Mouse (Mus musculus): ENCODE results near the gene Clstn1. TPM values are rescaled to one million over a fixed set of nuclear protein-coding genes. Genes with fewer than 3 reads are reported as not detected.

Gene Clstn1
- polyA plus RNA-seq, 2 experiments, result 51.2 to 58.2 TPM

DNA sequence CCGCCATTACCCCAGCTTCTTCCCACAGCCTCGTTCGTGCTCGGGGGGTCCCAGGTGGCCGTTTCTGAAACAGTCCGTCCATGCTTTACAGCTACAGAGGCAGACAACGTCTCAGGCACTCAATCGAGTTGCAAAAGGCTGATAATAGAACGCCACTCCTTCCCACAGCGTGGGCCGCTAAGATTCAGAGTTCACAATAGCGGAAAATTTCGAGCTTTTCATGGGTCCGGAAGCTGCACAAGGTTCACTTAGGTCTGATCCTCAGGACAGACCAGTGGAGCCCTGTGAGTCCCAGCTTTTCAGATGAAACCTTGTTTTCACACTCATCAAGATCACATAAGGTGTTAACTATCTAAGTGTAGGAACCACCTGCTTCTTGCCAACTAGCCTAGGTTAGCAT is 102.6 kb downstream of the Clstn1 start:
- no peak for ATAC-seq (ENCODE audit: low FRiP score, low read depth)
- H3K36me3 ChIP-seq (ENCODE audit: control insufficient read depth, insufficient read depth, low read length), result no peaks in the 10 kb centered on the region
- no peak overlapping the region for H3K4me3 ChIP-seq (replicated peaks; ENCODE audit: low read length)
- TF ChIP-seq POLR2A (IDR thresholded peaks at IDR 0.05; ENCODE audit: borderline replicate concordance, extremely low read depth, insufficient read depth, insufficient read length), result no peak
- no peaks in the 10 kb centered on the region for H3K27me3 ChIP-seq (ENCODE audit: control insufficient read depth, insufficient read depth, low read length)
- no peak overlapping the region for H3K9ac ChIP-seq (ENCODE audit: low read depth, low read length, severe bottlenecking)
- DNase-seq (ENCODE audit: low spot score), result no peak
- peaks cover 12% of the 10 kb centered on the region; the same call in 1 of the 2 replicates for H3K4me1 ChIP-seq (ENCODE audit: control insufficient read depth, insufficient read depth, low read length)
- H3K4me2 ChIP-seq (replicated peaks; ENCODE audit: low read depth, low read length, severe bottlenecking), result no peak overlapping the region
- no peaks in the 10 kb centered on the region for H3K9me3 ChIP-seq (ENCODE audit: control insufficient read depth, low read length)
- 83% methylated on average over 14 of the region's 14 CpGs for WGBS
- no peak overlapping the region for H3K27ac ChIP-seq (replicated peaks; ENCODE audit: low read depth, low read length)

GRCm38 (mm10) chr4:149689822-149690700 is 103.8 kb downstream of the Clstn1 start:
- no peaks in the 10 kb centered on the region for H3K27me3 ChIP-seq (ENCODE audit: control insufficient read depth, insufficient read depth, low read length)
- H3K27ac ChIP-seq (replicated peaks; ENCODE audit: low read depth, low read length), result no peak overlapping the region
- no peak overlapping the region for H3K9ac ChIP-seq (ENCODE audit: low read depth, low read length, severe bottlenecking)
- H3K9me3 ChIP-seq (ENCODE audit: control insufficient read depth, low read length), result no peaks in the 10 kb centered on the region
- no peak overlapping the region for H3K4me2 ChIP-seq (replicated peaks; ENCODE audit: low read depth, low read length, severe bottlenecking)
- no peak for TF ChIP-seq POLR2A (IDR thresholded peaks at IDR 0.05; ENCODE audit: borderline replicate concordance, extremely low read depth, insufficient read depth, insufficient read length)
- ATAC-seq (ENCODE audit: low FRiP score, low read depth), result no peak
- H3K4me1 ChIP-seq (ENCODE audit: control insufficient read depth, insufficient read depth, low read length), result peaks cover 12% of the 10 kb centered on the region; the same call in 1 of the 2 replicates
- 81% methylated on average over 12 of the region's 12 CpGs for WGBS
- H3K36me3 ChIP-seq (ENCODE audit: control insufficient read depth, insufficient read depth, low read length), result no peaks in the 10 kb centered on the region
- DNase-seq (ENCODE audit: low spot score), result no peak
- H3K4me3 ChIP-seq (replicated peaks; ENCODE audit: low read length), result no peak overlapping the region

- Histone ChIP-seq H3K9me3 (ENCODE audit: control insufficient read depth, low read length) (no peaks in the 10 kb centered on the region), H3K27me3 (ENCODE audit: control insufficient read depth, insufficient read depth, low read length) (no peaks in the 10 kb centered on the region), H3K4me3 (replicated peaks; ENCODE audit: low read length) (no peak overlapping the region), H3K9ac (ENCODE audit: low read depth, low read length, severe bottlenecking) (no peak overlapping the region), H3K36me3 (ENCODE audit: control insufficient read depth, insufficient read depth, low read length) (no peaks in the 10 kb centered on the region), H3K27ac (replicated peaks; ENCODE audit: low read depth, low read length) (no peak overlapping the region), H3K4me2 (replicated peaks; ENCODE audit: low read depth, low read length, severe bottlenecking) (no peak overlapping the region), H3K4me1 (ENCODE audit: control insufficient read depth, insufficient read depth, low read length) (peaks cover 12% of the 10 kb centered on the region; the same call in 1 of the 2 replicates)
- WGBS, result 82% methylated on average over 8 of the region's 8 CpGs
- no peak for TF ChIP-seq POLR2A (IDR thresholded peaks at IDR 0.05; ENCODE audit: borderline replicate concordance, extremely low read depth, insufficient read depth, insufficient read length)
- ATAC-seq (ENCODE audit: low FRiP score, low read depth) (no peak), DNase-seq (ENCODE audit: low spot score) (no peak)
These were observed 104.6 kb downstream of the Clstn1 start for GRCm38 (mm10) chr4:149690828-149691280.

GRCm38 (mm10) chr4:149691368-149691767 is 105.1 kb downstream of the Clstn1 start:
- peak; percentile 41; the same call in 1 of the 2 replicates for ATAC-seq (ENCODE audit: low FRiP score, low read depth)
- Histone ChIP-seq H3K27ac (replicated peaks; ENCODE audit: low read depth, low read length) (0 out of 2 replicates have a peak overlapping the region, but pooled peaks have one; percentile 0), H3K4me2 (replicated peaks; ENCODE audit: low read depth, low read length, severe bottlenecking) (no peak overlapping the region), H3K27me3 (ENCODE audit: control insufficient read depth, insufficient read depth, low read length) (no peaks in the 10 kb centered on the region), H3K9ac (ENCODE audit: low read depth, low read length, severe bottlenecking) (no peak overlapping the region), H3K4me3 (replicated peaks; ENCODE audit: low read length) (no peak overlapping the region), H3K36me3 (ENCODE audit: control insufficient read depth, insufficient read depth, low read length) (no peaks in the 10 kb centered on the region), H3K4me1 (ENCODE audit: control insufficient read depth, insufficient read depth, low read length) (peaks cover 12% of the 10 kb centered on the region; the same call in 1 of the 2 replicates), H3K9me3 (ENCODE audit: control insufficient read depth, low read length) (no peaks in the 10 kb centered on the region)
- DNase-seq (ENCODE audit: low spot score), result no peak
- WGBS, result 21% methylated on average over 8 of the region's 8 CpGs
- TF ChIP-seq POLR2A (IDR thresholded peaks at IDR 0.05; ENCODE audit: borderline replicate concordance, extremely low read depth, insufficient read depth, insufficient read length), result no peak

DNA sequence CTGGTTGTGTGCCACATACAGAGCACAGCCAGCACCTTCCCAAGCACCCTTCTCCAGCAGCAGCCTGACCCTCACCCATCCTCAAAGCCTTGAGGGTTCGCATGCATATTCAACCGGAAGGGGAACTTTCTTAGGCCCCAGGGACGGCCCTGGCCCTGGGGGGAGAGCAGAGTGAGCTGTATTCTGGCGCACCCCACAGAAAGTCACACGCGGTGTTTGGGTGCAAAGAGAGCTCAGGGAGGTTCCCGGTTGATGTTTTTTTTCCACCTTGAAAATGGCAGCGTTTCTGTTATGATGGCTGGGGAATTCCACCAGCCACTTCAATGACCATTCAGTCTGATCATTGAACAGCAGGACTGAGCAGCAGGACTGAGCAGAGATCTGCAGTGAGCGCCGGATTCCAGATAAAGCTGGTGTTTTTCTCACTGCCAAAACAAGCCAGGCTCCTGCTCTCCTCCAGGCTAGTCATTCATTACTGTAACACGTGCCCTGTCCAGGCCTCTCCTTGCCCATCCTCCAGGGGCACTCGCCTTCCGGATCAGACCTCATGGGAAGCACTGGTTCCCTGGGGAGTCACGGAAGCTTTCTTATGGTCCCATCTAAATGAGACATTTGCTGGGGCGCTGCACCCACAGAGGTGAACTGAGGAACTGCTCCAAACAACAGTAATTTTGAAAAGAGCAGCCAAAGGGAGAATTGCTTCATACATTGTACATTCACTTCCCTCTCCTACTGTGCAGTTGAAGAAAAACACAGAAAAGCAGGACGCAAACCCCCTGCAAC is 110.1 kb downstream of the Clstn1 start:
- H3K4me1 ChIP-seq (ENCODE audit: control insufficient read depth, insufficient read depth, low read length), result peaks cover 13% of the 10 kb centered on the region
- H3K36me3 ChIP-seq (ENCODE audit: control insufficient read depth, insufficient read depth, low read length), result no peaks in the 10 kb centered on the region
- 31% methylated on average over 16 of the region's 16 CpGs for WGBS
- H3K4me2 ChIP-seq (replicated peaks; ENCODE audit: low read depth, low read length, severe bottlenecking), result 0 out of 2 replicates have a peak overlapping the region, but pooled peaks have one; percentile 15
- peaks cover 9% of the 10 kb centered on the region; the same call in 1 of the 2 replicates for H3K27me3 ChIP-seq (ENCODE audit: control insufficient read depth, insufficient read depth, low read length)
- no peak overlapping the region for H3K27ac ChIP-seq (replicated peaks; ENCODE audit: low read depth, low read length)
- no peaks in the 10 kb centered on the region for H3K9me3 ChIP-seq (ENCODE audit: control insufficient read depth, low read length)
- H3K9ac ChIP-seq (ENCODE audit: low read depth, low read length, severe bottlenecking), result no peak overlapping the region; the same call in 1 of the 2 replicates
- DNase-seq (ENCODE audit: low spot score) (no peak), ATAC-seq (ENCODE audit: low FRiP score, low read depth) (no peak)
- H3K4me3 ChIP-seq (replicated peaks; ENCODE audit: low read length), result no peak overlapping the region
- TF ChIP-seq POLR2A (IDR thresholded peaks at IDR 0.05; ENCODE audit: borderline replicate concordance, extremely low read depth, insufficient read depth, insufficient read length), result no peak

All from limb, embryonic 14.5 days (tissue).